Mouse (Mus musculus) erythroid progenitor cell, adult 5-6 weeks (primary cell): Measurements from ENCODE around the gene Zfp764. TPM values are rescaled to one million over a fixed set of nuclear protein-coding genes. Genes with fewer than 3 reads are reported as not detected.
"Not testable (repeated sequence)": the region's sequence is repeated elsewhere in the genome, so short reads cannot be mapped to it uniquely, and the experiment has no call there.

Experiments used
- ATAC-seq: replicated peaks from 2 replicates; pipeline ENCODE4 v1.8.0; 2016; ENCODE audit warnings: moderate number of reproducible peaks, mild to moderate bottlenecking, moderate TSS enrichment, inconsistent platforms; ENCODE audit not compliant: poor library complexity, low FRiP score, severe bottlenecking
- total RNA-seq, 2 experiments: library from RNA; stranded (forward) in 1 of 2; stranded (reverse) in 1 of 2; fragments of 150-400 nt in 1 of 2; fragments of 186-747, 209-891 nt in 1 of 2; gene quantifications; 2 replicates each; pipeline versions ENCODE4 v1.2.3 to v1.2.4; 2015 to 2017; ENCODE audit warnings: low replicate concordance in 2 of 2

Zfp764 gene
- total RNA-seq (2015; ENCODE audit: low replicate concordance) (1.4 TPM in 1 of 2 replicates, not detected in the other), total RNA-seq (2017; ENCODE audit: low replicate concordance) (1.4 TPM in 1 of 2 replicates, not detected in the other)

DNA sequence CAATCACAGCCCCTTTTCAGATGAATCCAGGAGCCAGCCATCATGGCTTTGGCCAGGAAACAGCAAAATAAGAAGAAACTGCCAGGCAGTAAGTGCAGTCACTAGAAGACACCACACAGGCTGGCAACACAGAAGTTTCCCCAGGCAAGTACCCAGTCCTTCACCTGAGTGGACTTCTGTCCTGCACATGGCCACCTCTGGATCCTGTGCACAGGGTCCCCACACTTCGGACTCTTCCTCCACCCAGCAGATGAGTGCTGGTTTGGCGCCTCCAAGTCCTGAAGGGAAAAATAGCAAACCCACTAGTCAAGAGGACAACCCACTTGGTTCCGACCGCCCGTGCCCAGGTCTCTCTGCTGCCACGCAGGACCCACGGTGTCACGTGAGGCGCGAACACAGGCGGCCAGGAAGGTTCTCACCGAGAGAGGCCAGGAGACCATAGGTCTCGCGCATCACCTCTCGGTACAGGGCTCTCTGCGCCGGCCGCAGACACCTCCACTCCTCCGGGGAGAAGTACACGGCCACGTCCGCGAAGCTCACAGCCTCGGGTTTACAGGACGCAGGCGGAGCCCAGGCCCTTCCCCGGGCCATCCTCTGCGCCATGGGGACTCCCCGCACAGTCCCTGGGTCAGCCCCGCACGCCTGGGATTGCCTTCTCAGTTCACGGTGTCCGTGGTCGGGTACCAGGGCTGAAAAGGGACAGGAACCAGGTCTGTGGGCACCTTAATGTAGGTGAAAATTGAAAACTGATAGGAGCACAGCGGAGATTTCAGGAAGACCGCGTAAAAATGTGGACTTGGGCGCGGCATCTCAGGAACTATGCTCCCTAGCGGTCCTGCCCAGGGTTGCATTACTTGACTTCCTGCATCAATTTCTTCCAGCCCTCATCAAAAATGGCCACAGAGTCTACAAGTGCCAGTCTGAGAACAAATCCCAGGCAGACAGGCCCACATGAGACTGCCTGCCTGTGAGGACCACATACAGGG, at the start of gene Zfp764:
Gene Zfp764 (minus strand): TSS at position 821 of the 986 bp plus-strand sequence.
- ATAC-seq: peak; percentile 75

- no peak for ATAC-seq
These were observed 48.3 kb upstream of the Zfp764 start for GRCm38 (mm10) chr7:127454905-127455304.

GRCm38 (mm10) chr7:127453056-127453455, 46.4 kb upstream of the Zfp764 start:
- ATAC-seq: no peak

DNA sequence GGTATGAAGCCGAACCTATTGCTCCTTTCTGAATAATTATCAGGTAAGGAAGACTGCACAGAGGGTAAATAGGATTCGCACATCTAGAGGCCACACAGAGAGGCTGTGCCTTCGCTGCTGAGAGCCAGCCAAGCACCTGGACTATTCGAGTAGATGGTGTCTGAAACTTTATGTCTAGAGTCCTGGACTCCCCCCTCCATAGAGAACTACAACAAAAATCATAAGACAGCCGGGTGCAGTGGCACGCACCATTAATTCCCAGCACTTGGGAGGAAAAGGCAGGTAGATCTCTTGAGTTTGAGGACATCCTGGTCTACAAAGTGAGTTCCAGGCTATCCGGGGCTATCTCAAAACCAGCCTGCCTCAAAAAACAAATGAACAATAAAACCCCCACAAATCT, 43.3 kb upstream of the Zfp764 start:
- no peak for ATAC-seq

DNA sequence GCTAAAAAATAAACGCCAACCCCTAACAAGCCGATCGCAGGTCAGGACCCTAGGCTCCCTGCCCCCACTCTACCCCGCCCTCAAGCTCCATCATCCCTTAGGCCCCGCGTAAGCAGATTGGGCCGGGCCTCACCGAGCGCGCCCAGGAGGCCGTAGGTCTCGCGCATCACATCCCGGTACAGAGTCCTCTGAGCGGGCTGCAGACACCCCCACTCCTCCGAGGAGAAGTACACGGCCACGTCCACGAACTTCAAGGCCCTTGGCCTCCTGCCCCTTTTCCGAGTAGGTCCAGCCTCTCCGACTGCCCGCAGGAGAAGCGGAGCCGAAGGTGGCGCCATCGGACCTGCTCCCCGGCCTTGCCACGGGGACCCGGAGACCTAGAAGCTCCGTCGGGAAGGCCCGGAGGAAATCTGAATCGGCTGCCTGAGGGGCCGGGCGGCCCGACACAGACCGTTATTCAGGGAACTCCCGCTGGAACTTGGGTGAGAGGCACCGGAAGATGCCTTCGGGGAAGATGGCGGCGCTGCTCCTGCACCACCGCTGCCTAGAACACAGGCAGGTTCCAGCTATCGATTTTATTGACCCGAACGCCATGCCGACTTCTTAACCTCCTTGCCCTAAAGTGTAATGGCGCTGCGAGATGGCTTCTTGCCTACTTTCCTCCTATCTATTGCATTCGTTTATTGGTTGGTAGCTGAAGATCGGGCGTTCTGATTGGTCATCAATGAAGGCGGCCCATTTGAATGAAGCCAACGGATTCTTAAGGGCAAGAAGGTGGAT, 42.1 kb upstream of the Zfp764 start, which contains the start of gene Zfp689:
Gene Zfp689 (minus strand): TSS at position 638 of the 780 bp plus-strand sequence.
- peak; percentile 91 for ATAC-seq

DNA sequence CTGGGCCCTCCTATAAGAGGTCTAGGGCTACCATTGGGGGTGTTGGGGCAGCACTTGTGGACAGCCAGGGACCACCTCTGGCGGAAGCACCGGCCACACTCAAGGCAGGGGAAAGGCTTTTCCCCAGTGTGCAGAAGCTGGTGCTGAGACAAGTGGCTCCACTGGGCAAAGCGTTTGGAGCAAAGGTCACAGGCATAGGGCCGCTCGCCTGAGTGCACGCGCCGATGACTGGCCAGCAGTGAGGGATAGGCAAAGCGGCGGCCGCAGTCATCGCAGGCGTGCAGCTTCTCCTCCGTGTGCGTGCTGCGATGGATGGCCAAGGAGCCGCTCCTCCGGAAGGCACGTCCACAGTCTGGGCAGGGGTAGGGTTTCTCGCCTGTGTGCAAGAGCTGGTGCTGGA, 37.4 kb upstream of the Zfp764 start:
- no peak for ATAC-seq

GRCm38 (mm10) chr7:127437724-127438123, 31.1 kb upstream of the Zfp764 start:
- 0 out of 2 replicates have a peak, but pooled peaks have one; percentile 46 for ATAC-seq

DNA sequence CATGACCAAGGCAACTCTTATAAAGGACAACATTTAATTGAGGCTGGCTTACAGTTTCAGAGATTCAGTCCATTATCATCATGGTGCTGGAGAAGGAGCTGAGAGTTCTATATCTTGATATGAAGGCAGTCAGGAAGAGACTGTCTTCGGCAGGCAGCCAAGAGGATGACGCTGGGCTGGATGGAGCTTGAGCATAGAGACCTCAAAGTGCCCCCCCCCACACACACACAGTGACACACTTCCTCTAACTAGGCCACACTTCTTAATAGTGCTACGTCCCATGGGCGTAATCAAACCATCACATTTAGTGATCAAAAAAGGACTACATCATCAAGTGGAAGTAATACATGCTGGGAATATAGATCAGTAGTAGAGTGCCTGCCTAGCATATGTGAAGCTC, 28.6 kb upstream of the Zfp764 start:
- no peak for ATAC-seq

GRCm38 (mm10) chr7:127426354-127426753, 19.7 kb upstream of the Zfp764 start:
- ATAC-seq: no peak

DNA sequence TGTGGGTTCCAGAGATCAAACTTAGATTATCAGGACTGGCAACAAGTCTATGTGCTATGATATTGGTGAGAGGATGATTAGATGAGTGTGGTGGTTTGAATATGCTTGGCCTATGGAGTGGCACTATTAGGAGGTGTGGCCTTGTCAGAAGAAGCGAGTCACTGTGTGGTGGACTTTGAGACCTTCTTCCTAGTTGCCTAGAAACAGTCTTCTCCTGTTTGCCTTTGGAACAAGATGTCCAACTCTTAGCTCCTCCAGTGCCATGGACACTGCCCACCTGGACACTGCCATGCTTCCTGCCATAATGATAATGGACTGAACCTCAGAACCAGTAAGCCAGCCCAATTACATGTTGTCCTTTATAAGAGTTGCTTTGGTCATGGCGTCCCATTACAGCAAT, 19.3 kb upstream of the Zfp764 start:
- ATAC-seq: no peak

DNA sequence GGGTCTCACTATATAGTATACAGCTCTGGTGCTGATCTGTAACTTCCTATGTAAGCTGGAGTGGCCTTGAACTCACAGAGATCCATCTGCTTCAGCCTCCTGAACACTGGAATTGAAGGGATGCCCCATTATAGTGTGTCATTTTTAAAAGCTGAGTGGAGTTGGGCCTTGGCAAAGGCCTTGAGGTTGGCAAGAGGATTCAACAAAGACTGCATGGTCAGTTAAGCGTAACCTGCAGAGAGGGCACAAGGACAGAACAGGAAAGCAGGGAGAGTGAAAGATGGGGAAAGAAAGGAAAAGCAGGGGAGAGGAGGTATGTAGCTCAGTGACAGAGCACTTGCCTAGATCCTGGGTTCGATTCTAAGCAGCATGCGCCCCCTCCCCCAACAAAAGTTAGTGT, 18.7 kb upstream of the Zfp764 start:
- no peak for ATAC-seq

DNA sequence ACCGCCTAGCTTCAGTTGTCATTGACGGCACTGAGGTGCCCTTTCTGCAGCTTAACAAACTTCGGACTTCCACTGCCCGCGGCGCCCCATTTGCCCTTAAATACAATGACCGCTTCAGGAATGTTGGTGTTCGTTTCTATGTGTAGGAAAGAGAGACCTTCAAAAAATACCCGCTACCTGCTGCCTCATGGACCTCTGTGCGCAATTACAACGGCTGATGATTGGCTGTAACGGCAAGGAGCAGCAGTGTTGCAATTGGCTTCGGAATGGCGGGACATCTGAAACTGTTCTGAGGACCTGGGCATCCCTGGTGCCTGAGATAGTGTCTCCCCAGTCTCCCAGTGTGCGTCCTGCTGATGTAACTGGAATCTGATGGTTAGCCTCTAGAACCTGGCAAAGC, 15.6 kb upstream of the Zfp764 start:
- ATAC-seq: peak; percentile 62

GRCm38 (mm10) chr7:127421388-127422191, 15.0 kb upstream of the Zfp764 start, which contains the start of gene Zfp688:
TSS of gene Zfp688 (minus strand) at chr7:127422068.
- ATAC-seq: peak; percentile 95

- no peak for ATAC-seq
These were observed 4.8 kb upstream of the Zfp764 start for GRCm38 (mm10) chr7:127411418-127411817.

GRCm38 (mm10) chr7:127404101-127404500, 2.5 kb downstream of the Zfp764 start:
- ATAC-seq: not testable (repeated sequence)

- ATAC-seq: 0 out of 2 replicates have a peak, but pooled peaks have one; percentile 27
These were observed 3.6 kb downstream of the Zfp764 start for GRCm38 (mm10) chr7:127402980-127403379.

- no peak for ATAC-seq
These were observed 6.3 kb downstream of the Zfp764 start for GRCm38 (mm10) chr7:127400355-127400754.

DNA sequence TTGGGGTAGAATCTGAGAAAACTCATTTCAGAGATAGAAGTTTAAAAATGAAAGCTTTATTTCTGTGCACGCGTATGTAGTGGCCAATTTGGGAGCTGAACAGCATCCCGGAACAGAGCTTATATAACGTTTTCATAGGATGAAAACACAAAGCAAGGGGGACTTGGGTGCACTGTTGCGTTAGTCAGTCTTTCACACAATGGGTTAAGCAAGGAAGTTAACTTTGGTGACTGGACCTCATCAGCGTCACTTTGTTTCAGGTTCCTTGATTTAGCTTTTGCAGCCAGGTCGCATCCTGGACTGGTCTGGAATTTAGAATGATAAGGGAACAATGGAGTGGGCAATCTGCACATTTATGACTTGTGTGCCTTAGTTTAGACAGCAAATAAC, 12.7 kb downstream of the Zfp764 start:
- no peak for ATAC-seq

DNA sequence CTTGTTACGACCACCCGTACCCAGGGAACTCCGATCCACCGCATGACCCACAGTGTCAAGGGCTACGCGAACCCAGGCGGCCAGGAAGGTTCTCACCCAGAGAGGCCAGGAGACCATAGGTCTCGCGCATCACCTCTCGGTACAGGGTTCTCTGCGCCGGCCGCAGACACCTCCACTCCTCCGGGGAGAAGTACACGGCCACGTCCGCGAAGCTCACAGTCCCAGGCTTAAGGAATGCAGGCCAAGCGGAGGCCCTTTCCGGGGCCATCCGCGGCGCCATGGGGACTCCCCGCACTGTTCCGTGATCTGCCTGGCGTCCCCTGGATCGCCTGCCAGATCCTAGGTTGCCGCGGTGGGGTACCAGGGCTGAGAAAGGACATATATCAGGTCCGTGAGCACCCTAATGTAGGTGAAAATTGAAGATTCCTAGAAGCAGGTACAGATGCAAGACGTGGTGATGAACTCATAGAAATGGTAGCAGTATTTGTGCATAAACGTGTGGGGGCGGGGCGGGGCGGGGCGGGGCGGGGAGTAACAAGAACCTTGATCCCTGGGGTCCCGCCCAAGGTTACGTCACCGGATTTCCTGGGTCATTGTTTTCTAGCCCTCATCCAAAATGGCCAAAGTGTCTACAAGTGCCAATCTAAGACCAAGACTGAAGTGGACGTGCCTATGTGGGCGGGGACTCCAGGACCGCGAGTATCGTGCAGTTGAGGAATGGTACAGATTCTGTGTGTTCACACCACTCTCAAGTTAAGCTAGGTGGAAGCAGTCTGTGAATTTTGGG, 13.3 kb downstream of the Zfp764 start, which contains the start of gene E430018J23Rik:
Gene E430018J23Rik (minus strand): TSS at position 473 of the 787 bp plus-strand sequence.
- peak; percentile 73 for ATAC-seq
